Mouse (Mus musculus): ENCODE measurements around the gene Fam129c. TPM values are rescaled to one million over a fixed set of nuclear protein-coding genes. Genes with fewer than 3 reads are reported as not detected.

Gene Fam129c
- total RNA-seq (2023) = 10 to 100 TPM in 1 of 2 experiments, 1 to 10 TPM in 1; 5.1 to 14.5 TPM

GRCm38 (mm10) chr8:71597451-71597850 is at the start of gene Fam129c:
Fam129c (plus strand) TSS chr8:71597648.

GRCm38 (mm10) chr8:71558071-71558957 is 39.1 kb upstream of the Fam129c start, which contains the start of gene Tmem221:
Tmem221 (minus strand) TSS chr8:71558871.

GRCm38 (mm10) chr8:71566501-71566900 is 30.9 kb upstream of the Fam129c start, which contains the start of gene Nxnl1:
Nxnl1 (minus strand) TSS chr8:71566601.

GRCm38 (mm10) chr8:71568387-71568937 is 29.0 kb upstream of the Fam129c start, which contains the start of gene Slc27a1:
Slc27a1 (plus strand) TSS chr8:71568882.

GRCm38 (mm10) chr8:71591471-71592373 is 5.7 kb upstream of the Fam129c start, which contains the start of gene Pgls:
Pgls (plus strand) TSS chr8:71592176.

GRCm38 (mm10) chr8:71610822-71611651 is 13.6 kb downstream of the Fam129c start, which contains the start of gene Colgalt1:
Colgalt1 (plus strand) TSS chr8:71610998.

Other genes starting within 250 kb of the Fam129c start
- gene Use1, start 230.8 kb upstream of the Fam129c start, total RNA-seq (2023) = 100 to 1,000 TPM; 150 to 156 TPM
- gene Ocel1, start 226.3 kb upstream of the Fam129c start, total RNA-seq (2023) = 10 to 100 TPM; 17.1 to 18.6 TPM
- 1 to 10 TPM; 7.7 to 8.6 TPM for gene Nr2f6, start 215.7 kb upstream of the Fam129c start, total RNA-seq (2023)
- under 1 TPM; 0.18 to 0.49 TPM for gene Ushbp1, start 201.8 kb upstream of the Fam129c start, total RNA-seq (2023)
- gene Babam1, start 200.8 kb upstream of the Fam129c start, total RNA-seq (2023) = 10 to 100 TPM; 65.8 to 76.1 TPM
- gene Ankle1, start 191.6 kb upstream of the Fam129c start, total RNA-seq (2023) = 10 to 100 TPM; 15.9 to 17.0 TPM
- gene Abhd8, start 134.0 kb upstream of the Fam129c start, total RNA-seq (2023) = 1 to 10 TPM; 4.3 to 6.3 TPM
- gene Mrpl34, start 132.7 kb upstream of the Fam129c start, total RNA-seq (2023) = 10 to 100 TPM; 28.3 to 34.8 TPM
- gene Dda1, start 128.4 kb upstream of the Fam129c start, total RNA-seq (2023) = 10 to 100 TPM; 78.4 to 85.3 TPM
- gene Ano8, start 111.7 kb upstream of the Fam129c start, total RNA-seq (2023) = 1 to 10 TPM; 3.7 to 5.7 TPM
- 10 to 100 TPM; 10.3 to 11.8 TPM for gene Gtpbp3, start 109.5 kb upstream of the Fam129c start, total RNA-seq (2023)
- 1 to 10 TPM in 1 of 2 experiments, under 1 TPM in 1; 0.68 to 1.6 TPM for gene Plvap, start 85.9 kb upstream of the Fam129c start, total RNA-seq (2023)
- not detected for gene Ccdc194, start 71.9 kb upstream of the Fam129c start, total RNA-seq (2023)
- 10 to 100 TPM; 17.2 to 21.1 TPM for gene Bst2, start 60.2 kb upstream of the Fam129c start, total RNA-seq (2023)
- gene Mvb12a, start 54.7 kb upstream of the Fam129c start, total RNA-seq (2023) = 10 to 100 TPM; 24.6 to 35.1 TPM
- gene Tmem221, start 38.8 kb upstream of the Fam129c start, total RNA-seq (2023) = under 1 TPM in 1 of 2 experiments, not detected in 1; 0.31 TPM
- gene Nxnl1, start 31.0 kb upstream of the Fam129c start, total RNA-seq (2023) = not detected
- 1 to 10 TPM; 1.5 to 1.7 TPM for gene Slc27a1, start 28.8 kb upstream of the Fam129c start, total RNA-seq (2023)
- 10 to 100 TPM; 92.3 to 98.2 TPM for gene Pgls, start 5.5 kb upstream of the Fam129c start, total RNA-seq (2023)
- 10 to 100 TPM; 43.3 to 52.2 TPM for gene Colgalt1, start 13.3 kb downstream of the Fam129c start, total RNA-seq (2023)
- gene Unc13a, start 74.1 kb downstream of the Fam129c start, total RNA-seq (2023) = under 1 TPM; 0.11 to 0.26 TPM
- 10 to 100 TPM; 14.9 to 15.9 TPM for gene Jak3, start 78.6 kb downstream of the Fam129c start, total RNA-seq (2023)
- gene Insl3, start 91.6 kb downstream of the Fam129c start, total RNA-seq (2023) = 1 to 10 TPM; 5.7 to 8.3 TPM
- under 1 TPM in 1 of 2 experiments, not detected in 1; 0.16 TPM for gene B3gnt3, start 104.1 kb downstream of the Fam129c start, total RNA-seq (2023)
- 10 to 100 TPM; 41.8 to 52.1 TPM for gene Fcho1, start 128.1 kb downstream of the Fam129c start, total RNA-seq (2023)